Mouse (Mus musculus): ENCODE measurements at regions not wholly inside any gene's neighbourhood (a gene's known extent, or its start where the extent isn't known, plus 50 kb on each side); places are given as distances from the start of the nearest gene placed in this dataset.
A peak's percentile ranks its signal among the peaks of the same experiment; 100 is the strongest.

GRCm38 (mm10) chr3:148559752-148560460, 430.4 kb downstream of the Adgrl2 start:
- DNase-seq (ENCODE audit: low spot score), result no peak

GRCm38 (mm10) chr3:148558592-148559157, 431.7 kb downstream of the Adgrl2 start:
- DNase-seq (ENCODE audit: low spot score), result no peak

- DNase-seq (ENCODE audit: low spot score), result no peak
Observed at GRCm38 (mm10) chr3:148555324-148555723, 435.0 kb downstream of the Adgrl2 start.

GRCm38 (mm10) chr3:148550716-148551115, 439.6 kb downstream of the Adgrl2 start:
- DNase-seq (ENCODE audit: low spot score), result peak; percentile 62

DNA sequence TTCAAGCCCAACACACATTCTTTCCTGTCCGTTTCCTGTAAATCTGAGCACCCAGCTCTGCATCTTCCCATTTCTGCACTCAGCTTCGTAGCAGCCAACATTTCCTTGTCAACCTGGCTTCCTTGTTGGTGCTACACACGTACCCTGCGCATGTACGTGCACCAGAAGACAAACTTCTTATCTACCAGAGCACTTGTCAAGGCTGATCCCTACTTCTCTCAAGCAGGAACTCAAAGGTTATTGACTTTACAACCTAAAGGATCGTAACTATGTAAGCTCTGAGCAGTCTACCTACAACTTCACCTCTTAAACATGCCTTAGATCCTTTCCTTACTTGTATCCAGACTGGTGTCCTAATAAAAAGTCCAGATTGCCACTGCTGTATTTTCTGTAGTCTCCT, 445.4 kb downstream of the Adgrl2 start:
- DNase-seq (ENCODE audit: low spot score), result no peak

- DNase-seq (ENCODE audit: low spot score), result no peak
Observed at GRCm38 (mm10) chr3:148542217-148542616, 448.1 kb downstream of the Adgrl2 start.

GRCm38 (mm10) chr3:148537669-148538271, 452.6 kb downstream of the Adgrl2 start:
- DNase-seq (ENCODE audit: low spot score), result no peak

DNA sequence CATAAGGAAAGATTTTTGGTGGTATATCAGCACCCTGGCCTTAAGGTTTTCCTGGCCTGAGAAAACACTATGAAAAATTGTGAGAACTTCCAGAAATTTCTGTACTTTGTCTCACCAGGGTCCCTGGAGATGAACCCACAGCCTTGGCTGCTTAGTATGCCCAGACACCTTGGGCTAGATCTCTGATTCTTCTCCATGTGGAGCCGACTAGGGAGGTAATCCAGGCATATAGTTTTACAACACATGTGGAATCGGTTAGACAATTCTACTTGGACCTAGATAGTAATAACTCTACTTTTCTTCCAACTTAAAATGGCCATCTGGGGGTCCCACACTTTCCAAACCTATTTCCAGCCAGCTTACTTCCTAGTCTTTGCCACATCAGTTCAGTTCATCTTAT, 460.5 kb downstream of the Adgrl2 start:
- DNase-seq (ENCODE audit: low spot score), result no peak

- DNase-seq (ENCODE audit: low spot score), result no peak
Observed at GRCm38 (mm10) chr3:148510381-148510780, 480.0 kb downstream of the Adgrl2 start.

DNA sequence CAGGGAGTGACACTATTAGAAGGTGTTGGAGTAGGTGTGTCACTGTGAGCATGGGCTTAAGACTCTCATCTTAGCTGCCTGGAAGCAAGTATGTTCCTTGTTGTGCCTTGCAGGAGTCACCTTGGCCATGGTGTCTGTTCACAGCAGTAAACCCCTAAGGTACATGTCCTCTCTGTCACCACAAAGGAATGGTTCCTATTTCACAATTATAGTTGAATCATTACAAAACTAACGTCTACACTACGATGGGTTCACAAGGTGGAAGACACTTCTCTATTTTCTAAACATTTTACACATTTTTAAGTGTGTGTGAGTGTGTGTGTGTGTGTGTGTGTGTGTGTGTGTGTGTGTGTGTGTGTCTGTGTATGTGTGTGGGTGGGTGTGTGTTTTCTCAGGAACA, 485.4 kb downstream of the Adgrl2 start:
- no peak for DNase-seq (ENCODE audit: low spot score)

- DNase-seq (ENCODE audit: low spot score), result no peak
Observed at GRCm38 (mm10) chr3:148503432-148503831, 486.9 kb downstream of the Adgrl2 start.

- DNase-seq (ENCODE audit: low spot score), result no peak
Observed at GRCm38 (mm10) chr3:148501801-148502200, 488.6 kb downstream of the Adgrl2 start.

DNA sequence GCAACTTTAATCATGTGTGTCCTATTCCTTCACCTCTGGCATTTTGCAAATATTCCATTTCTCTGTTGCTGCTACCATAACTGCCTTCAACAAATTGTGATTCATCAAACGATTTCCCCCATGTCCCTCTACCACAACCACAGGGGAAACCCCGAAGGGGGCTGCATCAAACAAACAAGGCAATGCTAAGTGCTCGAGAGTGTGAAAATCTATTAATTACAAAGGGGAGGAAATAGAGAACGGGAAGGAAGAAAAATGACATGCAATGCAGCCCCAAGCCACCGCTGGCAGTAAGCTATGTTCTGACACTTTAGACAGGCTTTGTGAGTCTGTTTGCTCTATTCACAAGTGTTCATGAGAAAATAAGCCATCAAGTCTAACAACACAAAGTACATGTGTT, 493.7 kb downstream of the Adgrl2 start:
- no peak for DNase-seq (ENCODE audit: low spot score)

DNA sequence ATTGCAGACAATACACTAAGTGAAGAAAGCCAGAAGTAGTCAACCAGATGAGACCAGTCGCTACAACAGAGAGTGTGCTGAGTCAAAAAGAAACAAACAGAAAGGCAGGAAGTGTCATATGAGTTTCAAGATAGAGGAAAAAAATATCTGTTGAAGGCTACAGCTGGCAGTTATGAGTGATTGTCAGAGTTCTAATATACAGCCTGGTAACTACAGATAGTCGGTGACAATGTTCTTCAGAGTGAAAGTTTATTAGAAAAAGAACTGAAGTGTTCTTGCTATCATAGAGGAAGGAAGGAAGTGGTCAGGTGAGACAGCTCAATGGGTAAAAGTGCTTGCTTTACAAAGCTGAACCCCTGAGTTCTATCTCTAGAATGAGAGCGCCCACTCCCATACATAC, 499.1 kb downstream of the Adgrl2 start:
- no peak for DNase-seq (ENCODE audit: low spot score)

DNA sequence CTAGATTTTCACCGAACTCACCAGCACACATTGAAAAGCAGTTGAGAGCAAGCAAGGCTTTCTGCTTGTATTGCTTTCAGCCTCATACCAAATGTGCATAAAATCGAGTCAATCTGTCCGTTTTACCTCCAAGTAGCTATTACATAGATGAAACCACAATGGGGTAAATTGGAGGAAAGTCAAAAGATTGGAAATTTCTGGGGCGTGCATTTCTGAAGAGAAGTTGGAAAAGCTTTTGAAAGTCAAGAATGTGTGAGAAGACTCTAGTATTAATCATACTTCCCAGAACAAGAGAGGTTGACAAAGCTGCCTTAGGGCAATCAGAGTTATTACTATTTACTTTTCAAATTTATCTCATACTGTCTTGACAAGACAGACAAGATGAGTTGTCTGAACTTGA, 501.2 kb downstream of the Adgrl2 start:
- DNase-seq (ENCODE audit: low spot score), result no peak

DNA sequence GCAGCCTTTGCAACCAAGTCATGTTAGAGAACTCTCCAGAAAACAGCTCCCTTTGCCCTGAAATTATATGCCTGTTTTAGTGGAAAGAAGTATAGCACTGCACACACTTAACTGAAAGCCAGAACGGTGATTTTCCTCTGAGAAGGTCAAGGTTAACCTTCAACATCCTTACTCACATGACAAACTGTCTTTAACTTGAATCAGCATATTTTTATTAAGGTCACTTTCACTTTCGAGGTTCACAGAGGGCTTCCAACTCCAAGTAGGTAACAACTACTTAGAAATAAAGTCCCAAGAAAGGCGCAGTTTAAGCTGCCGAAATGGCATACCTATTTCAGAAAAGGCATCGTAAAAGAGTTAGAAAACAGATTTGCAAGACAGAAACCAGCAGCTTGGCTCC, 502.4 kb downstream of the Adgrl2 start:
- DNase-seq (ENCODE audit: low spot score), result no peak

DNA sequence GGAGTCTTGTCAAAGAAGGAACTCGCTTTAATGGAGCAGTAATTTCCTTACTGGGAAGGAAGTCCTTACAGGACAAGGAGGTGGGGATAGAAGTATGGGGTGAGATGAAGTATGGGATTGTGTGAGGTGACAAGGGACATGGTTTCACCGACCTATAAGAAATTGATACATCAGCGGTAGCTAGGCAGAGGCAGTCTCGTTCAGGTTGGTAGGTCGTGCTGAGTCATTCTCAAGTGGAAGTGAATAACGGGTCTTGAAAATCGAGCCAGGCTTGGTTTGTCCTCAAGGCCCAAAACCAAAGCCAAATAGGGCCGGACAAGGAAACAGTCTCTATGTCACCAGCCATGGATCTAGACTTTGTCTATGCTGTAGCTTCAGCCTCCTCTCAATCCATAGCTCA, 514.5 kb downstream of the Adgrl2 start:
- no peak for DNase-seq (ENCODE audit: low spot score)

DNA sequence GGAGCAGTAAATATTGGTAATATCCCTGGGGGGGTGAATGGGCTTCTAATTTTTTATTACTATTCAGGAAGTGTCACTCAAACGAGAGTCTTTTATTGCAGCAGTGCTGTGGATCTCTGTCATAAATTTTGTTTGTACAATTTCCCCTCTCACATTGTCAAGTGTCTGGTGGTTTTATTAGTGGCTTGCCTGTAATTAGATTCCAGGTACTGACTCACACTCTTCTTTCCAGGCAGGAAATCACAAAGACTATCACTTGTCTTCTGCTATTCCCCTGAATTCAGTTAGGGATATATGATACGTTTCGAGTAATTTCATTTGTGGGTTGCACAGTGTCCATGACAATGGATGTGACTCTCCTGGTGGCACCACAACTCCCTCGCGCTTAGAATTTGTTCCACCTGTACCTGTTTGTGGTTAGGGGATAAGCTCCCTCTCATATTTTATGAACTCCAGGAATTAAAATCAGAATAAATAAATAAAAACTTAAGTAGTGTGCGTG, 517.4 kb downstream of the Adgrl2 start:
- no peak for DNase-seq (ENCODE audit: low spot score)

DNA sequence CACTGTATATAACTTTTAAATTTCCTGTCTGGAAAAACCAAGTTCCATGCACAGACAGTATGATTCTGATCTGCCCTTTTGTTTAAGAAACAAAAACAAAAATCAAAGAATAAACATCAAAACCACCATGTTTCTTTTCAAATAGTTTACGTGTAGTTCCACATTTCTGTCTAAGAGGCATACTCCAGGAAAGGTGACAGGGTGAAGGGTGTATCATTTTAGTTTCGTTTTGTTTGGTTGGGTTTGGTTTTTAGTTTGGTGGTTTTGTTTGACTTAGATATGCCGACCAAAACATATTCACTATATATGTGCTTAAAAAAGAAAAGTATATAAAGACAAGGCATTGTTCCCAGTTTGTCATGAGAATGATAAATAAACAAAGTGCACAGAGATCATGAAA, 524.9 kb downstream of the Adgrl2 start:
- no peak for DNase-seq (ENCODE audit: low spot score)

- DNase-seq (ENCODE audit: low spot score), result no peak
Observed at GRCm38 (mm10) chr3:148462791-148463190, 527.6 kb downstream of the Adgrl2 start.

DNA sequence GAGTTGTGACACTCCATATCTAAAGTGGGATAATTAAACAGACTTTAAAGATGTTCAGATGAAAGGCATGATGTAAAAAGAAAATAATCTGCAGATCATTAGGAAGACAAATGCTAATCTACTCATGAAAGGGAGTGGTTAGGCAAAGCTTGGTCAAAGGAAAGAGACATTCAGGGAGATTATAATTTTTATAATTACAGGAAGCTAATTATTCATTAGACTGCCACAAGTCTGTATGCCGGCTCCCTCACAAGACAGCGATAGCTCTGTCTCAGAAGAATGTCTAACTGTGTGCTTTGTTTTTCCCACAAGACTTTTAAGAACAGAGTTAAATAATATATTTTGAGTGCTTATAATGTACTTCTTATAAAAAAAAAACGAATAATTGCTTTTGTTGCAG, 541.5 kb downstream of the Adgrl2 start:
- DNase-seq (ENCODE audit: low spot score), result no peak

GRCm38 (mm10) chr3:148448465-148448864, 541.9 kb downstream of the Adgrl2 start:
- no peak for DNase-seq (ENCODE audit: low spot score)

DNA sequence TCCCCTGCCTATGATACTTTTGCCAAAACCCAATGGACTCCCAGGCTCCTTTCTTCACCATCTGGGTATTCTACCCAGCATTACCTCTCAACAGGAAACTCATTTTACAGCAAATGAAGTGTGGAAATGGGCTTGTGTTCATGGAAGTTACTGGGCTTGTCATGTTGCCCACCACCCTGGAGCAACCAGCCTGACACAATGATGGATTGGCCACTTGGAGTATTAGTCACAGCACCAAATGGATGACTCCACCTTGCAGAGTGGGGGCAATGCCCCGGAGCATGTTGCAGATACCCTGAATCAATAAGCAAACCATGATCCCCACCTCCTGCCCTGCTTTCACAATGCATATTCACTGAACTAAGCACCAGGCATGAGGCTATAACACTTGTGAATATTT, 543.5 kb downstream of the Adgrl2 start:
- no peak for DNase-seq (ENCODE audit: low spot score)

- no peak for DNase-seq (ENCODE audit: low spot score)
Observed at GRCm38 (mm10) chr3:148443012-148443411, 547.3 kb downstream of the Adgrl2 start.

Measured in retina, embryonic 14.5 days (tissue).